In the genomic region with DNA sequence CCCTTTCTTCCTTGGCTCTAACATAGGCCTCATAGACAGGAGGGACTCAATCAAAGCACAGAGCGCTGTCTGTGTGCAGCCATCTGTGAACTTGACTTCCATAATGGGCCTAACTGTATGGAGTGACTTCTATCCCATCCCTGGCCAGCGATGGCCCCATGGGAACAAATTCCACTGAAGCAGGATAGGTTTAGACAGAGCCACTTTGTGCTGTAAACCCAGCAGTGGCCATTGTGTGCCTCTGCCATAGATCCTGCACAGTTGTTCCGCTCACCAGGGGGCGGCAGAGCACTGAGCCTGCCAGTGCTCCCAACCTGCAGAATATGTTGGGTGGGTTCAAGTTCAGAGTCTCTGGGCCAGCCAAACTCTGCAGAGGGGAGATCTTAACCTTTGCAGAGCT, we compare ENCODE assay signal across 9 mouse cellular contexts. TPM values are rescaled to one million over a fixed set of nuclear protein-coding genes. Genes with fewer than 3 reads are reported as not detected.
DNase-seq lines count a peak whose midpoint lies in the region; ATAC-seq and TF ChIP-seq lines count a peak whose summit lies in the region.
"Had no signal": no experiment of that assay in that cellular context is flagged by ENCODE, and none has a peak within 500 bp of the region (broad histone marks: within the 10 kb centered on the region; RNA-seq: fewer than 3 reads in every experiment).

No protein-coding gene starts in this region.

- H3K4me2 ChIP-seq in CH12.LX (ENCODE audit: insufficient read depth, low read depth, poor library complexity, severe bottlenecking): peak overlapping the region; percentile 33
- no peak overlapping the region for H3K4me2 ChIP-seq in liver, embryonic 14.5 days (ENCODE audit: low read depth)
- H3K4me2 ChIP-seq: neural tube, embryonic 12.5 days had no signal

- DNase-seq in layer of hippocampus, adult 11-12 months (ENCODE audit: low spot score): peak; percentile 29
- no peak for DNase-seq in layer of hippocampus, adult 9-11 months
- DNase-seq in CH12.LX (ENCODE audit: extremely low read depth) (peak; percentile 62), adipocyte (ENCODE audit: low spot score) (no peak)
- DNase-seq in adrenal gland, postnatal 36 days: peak; percentile 36 to 57
- no peak for DNase-seq in liver, embryonic 14.5 days (ENCODE audit: low read depth in 3 of 3, low spot score in 3 of 3)
- DNase-seq in ovary, postnatal 10 days (ENCODE audit: low spot score): no peak

- dilution Hi-C loops in CH12.LX (cut with MboI; ENCODE audit: extremely low pct_ligation_motif_present, extremely low pct_unique_long_range_greater_than_20kb, low sequenced_read_pairs): no loop called here

- in situ Hi-C loops in CH12.LX (cut with MboI; ENCODE audit: low pct_ligation_motif_present, low pct_unique_long_range_greater_than_20kb, low sequenced_read_pairs): no loop called here

- TF ChIP-seq POLR2A in CH12.LX (IDR thresholded peaks at IDR 0.05; ENCODE audit: low read depth, low read length): no peak

- H3K36me3 ChIP-seq in CH12.LX (replicated peaks in 1 of 2; ENCODE audit: control insufficient read depth in 1 of 2, insufficient read depth in 1 of 2, low read length in 1 of 2): peaks cover 82 to 88% of the 10 kb centered on the region in 2 experiments
- H3K36me3 ChIP-seq in liver, embryonic 14.5 days (replicated peaks; ENCODE audit: control insufficient read depth, insufficient read depth, low read depth): peaks cover 13% of the 10 kb centered on the region

- peak overlapping the region in 2 of 3 experiments; percentile 36 to 53 for H3K4me3 ChIP-seq in CH12.LX (replicated peaks in 1 of 3; ENCODE audit: low read depth in 2 of 3, low read length in 2 of 3, poor library complexity in 1 of 3)
- H3K4me3 ChIP-seq in liver, embryonic 14.5 days (ENCODE audit: insufficient read depth in 1 of 2, low read depth in 2 of 2, low read length in 2 of 2): no peak overlapping the region
- H3K4me3 ChIP-seq: neural tube, embryonic 12.5 days had no signal

- no peaks in the 10 kb centered on the region for H3K27me3 ChIP-seq in CH12.LX (replicated peaks)
- H3K27me3 ChIP-seq in liver, embryonic 14.5 days (ENCODE audit: control insufficient read depth, insufficient read depth, low read length): no peaks in the 10 kb centered on the region
- H3K27me3 ChIP-seq: neural tube, embryonic 12.5 days had no signal

- H3K4me1 ChIP-seq in CH12.LX (ENCODE audit: control insufficient read depth in 1 of 2, insufficient read depth in 2 of 2): peaks cover 64 to 91% of the 10 kb centered on the region in 2 experiments
- peaks cover 0 to 8% of the 10 kb centered on the region in 2 experiments; a peak in 1 of 4 replicates for H3K4me1 ChIP-seq in liver, embryonic 14.5 days (replicated peaks; ENCODE audit: control insufficient read depth in 2 of 2, insufficient read depth in 2 of 2, low read length in 1 of 2)

- peaks cover 35% of the 10 kb centered on the region for H3K79me2 ChIP-seq in CH12.LX (replicated peaks; ENCODE audit: control insufficient read depth, extremely low read depth, insufficient read depth, poor library complexity, severe bottlenecking)

- peak; percentile 26 to 72; a peak in 3 of 4 replicates for TF ChIP-seq CTCF in CH12.LX (conservative IDR thresholded peaks at IDR 0.05 in 1 of 2, IDR thresholded peaks at IDR 0.05 in 1 of 2; ENCODE audit: low read depth in 2 of 2, low read length in 2 of 2)
- peak; percentile 77 for TF ChIP-seq CTCF in liver, embryonic 14.5 days (IDR thresholded peaks at IDR 0.05; ENCODE audit: low read depth)

- no peak for TF ChIP-seq EP300 in CH12.LX (IDR thresholded peaks at IDR 0.05; ENCODE audit: low read length)
- no peak for TF ChIP-seq EP300 in liver, embryonic 14.5 days (IDR thresholded peaks at IDR 0.05; ENCODE audit: low read depth)

- H3K9me3 ChIP-seq in CH12.LX (replicated peaks; ENCODE audit: low read length): no peaks in the 10 kb centered on the region
- H3K9me3 ChIP-seq in liver, embryonic 14.5 days (ENCODE audit: control insufficient read depth, low read length): no peaks in the 10 kb centered on the region
- H3K9me3 ChIP-seq: neural tube, embryonic 12.5 days had no signal

- 78% methylated on average over 4 of the region's 4 CpGs for WGBS in liver, embryonic 14.5 days (ENCODE audit: insufficient replicate concordance)

- peak; percentile 49 for TF ChIP-seq RAD21 in CH12.LX (IDR thresholded peaks at IDR 0.05; ENCODE audit: low read depth, low read length)

- H3K27ac ChIP-seq in CH12.LX (ENCODE audit: insufficient read depth, low read depth): peak overlapping the region; percentile 88
- H3K27ac ChIP-seq in liver, embryonic 14.5 days: no peak overlapping the region
- H3K27ac ChIP-seq: neural tube, embryonic 12.5 days had no signal

- no peak for ATAC-seq in liver, embryonic 14.5 days (ENCODE audit: insufficient read depth)
- no peak for ATAC-seq in granulocyte monocyte progenitor cell, adult 5-6 weeks (replicated peaks; ENCODE audit: poor library complexity, severe bottlenecking)

- H3K9ac ChIP-seq in CH12.LX (ENCODE audit: insufficient read depth, low read depth): peak overlapping the region; percentile 22; the same call in 1 of the 2 replicates
- H3K9ac ChIP-seq in liver, embryonic 14.5 days (replicated peaks): no peak overlapping the region
- H3K9ac ChIP-seq: neural tube, embryonic 12.5 days had no signal

TF ChIP-seq in CH12.LX, 34 proteins besides CTCF, POLR2A, EP300 and RAD21:
- TF ChIP-seq MAFK (IDR thresholded peaks at IDR 0.05; ENCODE audit: insufficient replicate concordance, low read length) (no peak), SMC3 (IDR thresholded peaks at IDR 0.05; ENCODE audit: low read depth, low read length) (peak; percentile 59)
TF ChIP-seq in CH12.LX: peak in this region for 1.

RNA-seq across cellular contexts. Expression of gene Gm13420, which starts 43.8 kb away (rescaled TPM):
- total RNA-seq in CH12.LX (2012; rRNA removed) (not detected in 2 replicates), CH12.LX (2014; rRNA removed) (not detected in 2 replicates)
- polyA plus RNA-seq in CH12.LX (2012; ENCODE audit: insufficient read length, low read depth): not detected in 2 replicates
- total RNA-seq in adrenal gland, postnatal 36 days (2021): not detected
- polyA plus RNA-seq in liver, embryonic 14.5 days (2012; rRNA removed): 0.39 and 0.64 TPM in 2 replicates
- 0.34 and 0.38 TPM in 2 replicates for polyA plus RNA-seq in liver, embryonic 14.5 days (2014; fragmentation: Nextera tagmentation; extraction: Ambion mirVana)
- not detected in 2 replicates for total RNA-seq in granulocyte monocyte progenitor cell, adult 5-6 weeks (2014; fragmentation: Nextera tagmentation)
- not detected in 2 replicates for total RNA-seq in granulocyte monocyte progenitor cell, adult 5-6 weeks (2017)
- polyA plus RNA-seq: neural tube, embryonic 12.5 days had no signal

RNA-seq across cellular contexts. Expression of gene Gm13547, which starts 51.4 kb away (rescaled TPM):
- not detected in 2 replicates for total RNA-seq in CH12.LX (2012; rRNA removed)
- total RNA-seq in CH12.LX (2014; rRNA removed): not detected in 2 replicates
- 0.60 TPM in 1 of 2 replicates, not detected in the other for polyA plus RNA-seq in CH12.LX (2012; ENCODE audit: insufficient read length, low read depth)
- total RNA-seq in adrenal gland, postnatal 36 days (2021): not detected
- polyA plus RNA-seq in liver, embryonic 14.5 days (2012; rRNA removed): not detected in 2 replicates
- not detected in 2 replicates for polyA plus RNA-seq in liver, embryonic 14.5 days (2014; fragmentation: Nextera tagmentation; extraction: Ambion mirVana)
- total RNA-seq in granulocyte monocyte progenitor cell, adult 5-6 weeks (2014; fragmentation: Nextera tagmentation): not detected in 2 replicates
- total RNA-seq in granulocyte monocyte progenitor cell, adult 5-6 weeks (2017): not detected in 2 replicates

Comparison
In these comparisons a context has a peak if more than half of its experiments do, and no peak if none do; other contexts are left out.
1. DNase-seq: peak in layer of hippocampus, adult 11-12 months (single experiment), CH12.LX (single experiment) and adrenal gland, postnatal 36 days (2 of 2); none in layer of hippocampus, adult 9-11 months (single experiment), liver, embryonic 14.5 days (0 of 3), adipocyte (single experiment) and ovary, postnatal 10 days (single experiment).
2. H3K4me3 ChIP-seq: peak in CH12.LX (2 of 3); none in liver, embryonic 14.5 days (0 of 2).